Mouse (Mus musculus): ENCODE results near the gene Ms4a6c. TPM values are rescaled to one million over a fixed set of nuclear protein-coding genes. Genes with fewer than 3 reads are reported as not detected.
"Not testable (repeated sequence)": the region's sequence is repeated elsewhere in the genome, so short reads cannot be mapped to it uniquely, and the experiment has no call there.

Gene Ms4a6c
- polyA plus RNA-seq, 1 experiment from 2014 or later = 2.2 TPM

DNA sequence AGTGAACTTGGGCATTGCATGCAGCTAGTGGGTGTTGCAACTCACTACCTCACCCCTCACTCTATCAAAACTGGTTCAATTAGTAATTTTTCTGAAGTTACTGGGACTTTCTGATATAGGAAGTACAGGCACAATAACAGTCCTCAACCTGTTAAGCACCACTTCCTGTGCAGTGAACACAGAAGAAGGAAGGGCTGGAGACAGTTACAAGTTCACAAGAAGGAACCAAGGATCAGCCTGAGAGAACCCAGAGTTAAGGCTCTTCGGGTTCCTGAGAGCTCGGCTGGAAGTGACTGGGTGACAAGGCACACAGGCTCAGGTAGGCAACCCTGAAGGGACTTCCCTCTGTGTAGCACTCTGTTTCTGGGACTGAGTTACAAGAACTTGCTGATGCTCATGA is 49.2 kb downstream of the Ms4a6c start:
- H3K27ac ChIP-seq; H3K9ac ChIP-seq; H3K27me3 ChIP-seq (ENCODE audit: control insufficient read depth, insufficient read depth, low read length); H3K4me1 ChIP-seq (replicated peaks; ENCODE audit: control insufficient read depth, insufficient read depth, low read length); H3K4me3 ChIP-seq (replicated peaks; ENCODE audit: low read length); DNase-seq (ENCODE audit: low spot score); ATAC-seq (ENCODE audit: low FRiP score); H3K9me3 ChIP-seq (ENCODE audit: control insufficient read depth, low read length); H3K36me3 ChIP-seq (replicated peaks; ENCODE audit: control insufficient read depth, insufficient read depth); H3K4me2 ChIP-seq (replicated peaks): not testable (repeated sequence)
- WGBS = 86% methylated on average over 2 of the region's 2 CpGs

DNA sequence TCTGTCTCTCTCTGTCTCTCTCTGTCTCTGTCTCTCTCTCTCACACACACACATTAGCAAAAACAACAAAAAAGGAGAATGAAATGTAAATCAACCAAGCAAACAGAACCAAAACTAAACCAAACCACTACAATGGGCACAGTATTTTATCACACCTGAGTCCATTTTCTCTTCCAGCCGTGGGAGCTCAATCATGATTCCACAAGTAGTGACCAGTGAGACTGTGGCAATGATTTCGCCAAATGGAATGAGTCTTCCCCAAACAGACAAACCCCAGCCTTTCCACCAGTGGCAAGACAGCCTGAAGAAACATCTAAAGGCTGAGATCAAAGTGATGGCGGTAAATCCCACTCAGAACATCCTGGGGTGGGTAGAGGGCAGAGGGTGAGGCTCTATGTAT is 51.0 kb downstream of the Ms4a6c start:
- Histone ChIP-seq H3K9ac (no peak overlapping the region), H3K9me3 (ENCODE audit: control insufficient read depth, low read length) (no peaks in the 10 kb centered on the region), H3K36me3 (replicated peaks; ENCODE audit: control insufficient read depth, insufficient read depth) (no peaks in the 10 kb centered on the region), H3K27ac (no peak overlapping the region), H3K27me3 (ENCODE audit: control insufficient read depth, insufficient read depth, low read length) (no peaks in the 10 kb centered on the region), H3K4me2 (replicated peaks) (no peak overlapping the region), H3K4me3 (replicated peaks; ENCODE audit: low read length) (no peak overlapping the region), H3K4me1 (replicated peaks; ENCODE audit: control insufficient read depth, insufficient read depth, low read length) (no peaks in the 10 kb centered on the region)
- ATAC-seq (ENCODE audit: low FRiP score) (no peak), DNase-seq (ENCODE audit: low spot score) (no peak)
- 95% methylated on average over 3 of the region's 3 CpGs for WGBS

Other genes starting within 250 kb of the Ms4a6c start
- not detected in 2 replicates for gene Ms4a12, start 236.9 kb upstream of the Ms4a6c start, polyA plus RNA-seq (2014; fragmentation: Nextera tagmentation; extraction: Ambion mirVana)
- gene Ms4a1, start 203.1 kb upstream of the Ms4a6c start, polyA plus RNA-seq (2014; fragmentation: Nextera tagmentation; extraction: Ambion mirVana) = not detected in 2 replicates
- gene Ms4a5, start 185.5 kb upstream of the Ms4a6c start, polyA plus RNA-seq (2014; fragmentation: Nextera tagmentation; extraction: Ambion mirVana) = not detected in 2 replicates
- 0.05 TPM in 2 replicates for gene Ms4a14, start 154.9 kb upstream of the Ms4a6c start, polyA plus RNA-seq (2014; fragmentation: Nextera tagmentation; extraction: Ambion mirVana)
- 4.0 and 4.5 TPM in 2 replicates for gene Ms4a7, start 133.2 kb upstream of the Ms4a6c start, polyA plus RNA-seq (2014; fragmentation: Nextera tagmentation; extraction: Ambion mirVana)
- gene Ms4a4a, start 93.8 kb upstream of the Ms4a6c start, polyA plus RNA-seq (2014; fragmentation: Nextera tagmentation; extraction: Ambion mirVana) = 1.2 and 1.7 TPM in 2 replicates
- 0.11 TPM in 1 of 2 replicates, not detected in the other for gene Ms4a4c, start 64.6 kb upstream of the Ms4a6c start, polyA plus RNA-seq (2014; fragmentation: Nextera tagmentation; extraction: Ambion mirVana)
- not detected in 2 replicates for gene Ms4a4b, start 25.8 kb upstream of the Ms4a6c start, polyA plus RNA-seq (2014; fragmentation: Nextera tagmentation; extraction: Ambion mirVana)
- gene Gm8369, start 16.6 kb downstream of the Ms4a6c start, polyA plus RNA-seq (2014; fragmentation: Nextera tagmentation; extraction: Ambion mirVana) = not detected in 2 replicates
- 1.4 and 3.3 TPM in 2 replicates for gene Ms4a6b, start 47.1 kb downstream of the Ms4a6c start, polyA plus RNA-seq (2014; fragmentation: Nextera tagmentation; extraction: Ambion mirVana)
- not detected in 2 replicates for gene Ms4a4d, start 67.4 kb downstream of the Ms4a6c start, polyA plus RNA-seq (2014; fragmentation: Nextera tagmentation; extraction: Ambion mirVana)
- 3.4 and 3.6 TPM in 2 replicates for gene Ms4a6d, start 135.5 kb downstream of the Ms4a6c start, polyA plus RNA-seq (2014; fragmentation: Nextera tagmentation; extraction: Ambion mirVana)
- gene Ms4a2, start 154.4 kb downstream of the Ms4a6c start, polyA plus RNA-seq (2014; fragmentation: Nextera tagmentation; extraction: Ambion mirVana) = 0.16 TPM in 1 of 2 replicates, not detected in the other
- gene Ms4a3, start 171.5 kb downstream of the Ms4a6c start, polyA plus RNA-seq (2014; fragmentation: Nextera tagmentation; extraction: Ambion mirVana) = not detected in 2 replicates
- not detected in 2 replicates for gene Oosp2, start 191.2 kb downstream of the Ms4a6c start, polyA plus RNA-seq (2014; fragmentation: Nextera tagmentation; extraction: Ambion mirVana)
- gene Oosp1, start 221.8 kb downstream of the Ms4a6c start, polyA plus RNA-seq (2014; fragmentation: Nextera tagmentation; extraction: Ambion mirVana) = not detected in 2 replicates
- gene Oosp3, start 227.7 kb downstream of the Ms4a6c start, polyA plus RNA-seq (2014; fragmentation: Nextera tagmentation; extraction: Ambion mirVana) = not detected in 2 replicates

Measured in hindbrain, embryonic 14.5 days (tissue).